Mouse (Mus musculus) lung, postnatal 0 days (tissue): ENCODE results near the gene Irf2bp2.

Experiments used
- CTCF ChIP-seq: IDR thresholded peaks from 2 replicates; pipeline ENCODE4 v1.5.1; 2016; ENCODE audit warnings: antibody characterized with exemption, mild to moderate bottlenecking
- EP300 ChIP-seq: IDR thresholded peaks from 2 replicates; pipeline ENCODE4 v1.6.1; 2016; ENCODE audit warnings: antibody characterized with exemption, mild to moderate bottlenecking, control low read depth

- TF ChIP-seq CTCF: no peak
- TF ChIP-seq EP300: no peak
Observed at GRCm38 (mm10) chr8:126620721-126621120, 26.9 kb upstream of the Irf2bp2 start.
